Mouse (Mus musculus) kidney, embryonic 14.5 days (tissue): ENCODE data around the gene Ttc16. TPM values are rescaled to one million over a fixed set of nuclear protein-coding genes. Genes with fewer than 3 reads are reported as not detected.

Experiments
- ATAC-seq: fragments of 200-750 bp; cut with Nextera tagmentation; 2 replicates; pipeline ENCODE4 v1.8.0; 2017; ENCODE audit warnings: moderate number of reproducible peaks, mild to moderate bottlenecking, moderate TSS enrichment, moderate library complexity; ENCODE audit not compliant: low FRiP score, low TSS enrichment
- H3K27ac ChIP-seq: fragments of 300-500 bp; sonication (generic); 2 replicates; pipeline ENCODE4 v1.5.1; 2014; ENCODE audit warnings: low read depth, mild to moderate bottlenecking, low read length, moderate library complexity, mixed read lengths
- H3K27me3 ChIP-seq: fragments of 300-500 bp; sonication (generic); 2 replicates; pipeline ENCODE4 v1.6.1; 2014; ENCODE audit warnings: mild to moderate bottlenecking, low read length; ENCODE audit not compliant: control insufficient read depth, insufficient read depth
- H3K36me3 ChIP-seq: fragments of 300-500 bp; sonication (generic); 2 replicates; pipeline ENCODE4 v1.6.1; 2014; ENCODE audit warnings: low read length, mixed read lengths; ENCODE audit not compliant: control insufficient read depth, insufficient read depth
- H3K4me1 ChIP-seq: fragments of 300-500 bp; sonication (generic); 2 replicates; pipeline ENCODE4 v1.6.1; 2014; ENCODE audit warnings: low read length, mixed read lengths; ENCODE audit not compliant: control insufficient read depth, insufficient read depth
- H3K4me2 ChIP-seq: fragments of 300-500 bp; sonication (generic); replicated peaks from 2 replicates; pipeline ENCODE4 v1.6.1; 2014; ENCODE audit warnings: low read depth, mild to moderate bottlenecking, low read length
- H3K4me3 ChIP-seq: fragments of 300-500 bp; sonication (generic); 2 replicates; pipeline ENCODE4 v1.5.1; 2014; ENCODE audit warnings: mild to moderate bottlenecking, low read length
- H3K9ac ChIP-seq: fragments of 300-500 bp; sonication (generic); 2 replicates; pipeline ENCODE4 v1.6.1; 2014; ENCODE audit warnings: low read depth, mild to moderate bottlenecking, low read length, moderate library complexity
- H3K9me3 ChIP-seq: fragments of 300-500 bp; sonication (generic); 2 replicates; pipeline ENCODE4 v1.6.1; 2016; ENCODE audit warnings: low read length; ENCODE audit not compliant: control insufficient read depth
- WGBS: fragments of 180-500 bp; shearing (Covaris S2); extraction: QIAGEN DNeasy Blood & Tissue Kit; methylation state at CpG from one replicate; pipeline ENCODE4 v1.1.7; 2014; 5-methylcytosine and 5-hydroxymethylcytosine counted together
- polyA plus RNA-seq: library from polyadenylated mRNA; unstranded; fragments of >200 nt; fragmentation: Nextera tagmentation; extraction: Ambion mirVana; gene quantifications from 2 replicates; pipeline ENCODE4 v1.2.1, GENCODE M21; 2014

Ttc16 gene
- polyA plus RNA-seq, 1 experiment from 2014 or later: not detected

GRCm38 (mm10) chr2:32817589-32817988, 42.2 kb upstream of the Ttc16 start:
- Histone ChIP-seq H3K36me3 (peaks cover 9% of the 10 kb centered on the region; the same call in 1 of the 2 replicates), H3K4me2 (no peak overlapping the region), H3K27ac (no peak overlapping the region), H3K27me3 (no peaks in the 10 kb centered on the region), H3K4me1 (no peaks in the 10 kb centered on the region), H3K9me3 (no peaks in the 10 kb centered on the region), H3K9ac (no peak overlapping the region), H3K4me3 (no peak overlapping the region)
- 78% methylated on average over 7 of the region's 7 CpGs for WGBS
- ATAC-seq: no peak

GRCm38 (mm10) chr2:32816946-32817581, 41.6 kb upstream of the Ttc16 start:
- WGBS: 64% methylated on average over 17 of the region's 17 CpGs
- Histone ChIP-seq H3K9me3 (no peaks in the 10 kb centered on the region), H3K9ac (no peak overlapping the region), H3K27ac (no peak overlapping the region), H3K4me2 (no peak overlapping the region), H3K36me3 (peaks cover 9% of the 10 kb centered on the region; the same call in 1 of the 2 replicates), H3K4me3 (no peak overlapping the region), H3K4me1 (no peaks in the 10 kb centered on the region), H3K27me3 (no peaks in the 10 kb centered on the region)
- ATAC-seq: no peak

GRCm38 (mm10) chr2:32816497-32816896, 41.1 kb upstream of the Ttc16 start:
- Histone ChIP-seq H3K27me3 (no peaks in the 10 kb centered on the region), H3K9me3 (no peaks in the 10 kb centered on the region), H3K9ac (no peak overlapping the region), H3K4me3 (no peak overlapping the region), H3K4me1 (no peaks in the 10 kb centered on the region), H3K36me3 (peaks cover 9% of the 10 kb centered on the region; the same call in 1 of the 2 replicates), H3K4me2 (no peak overlapping the region), H3K27ac (no peak overlapping the region)
- ATAC-seq: no peak
- WGBS: 95% methylated on average over 2 of the region's 2 CpGs

GRCm38 (mm10) chr2:32811959-32812358, 36.5 kb upstream of the Ttc16 start:
- Histone ChIP-seq H3K27me3 (no peaks in the 10 kb centered on the region), H3K4me1 (no peaks in the 10 kb centered on the region), H3K36me3 (peaks cover 7% of the 10 kb centered on the region; the same call in 1 of the 2 replicates), H3K4me3 (no peak overlapping the region), H3K9me3 (no peaks in the 10 kb centered on the region), H3K27ac (no peak overlapping the region), H3K4me2 (no peak overlapping the region), H3K9ac (no peak overlapping the region)
- no peak for ATAC-seq
- WGBS: 76% methylated on average over 8 of the region's 8 CpGs

GRCm38 (mm10) chr2:32808816-32809566, 33.6 kb upstream of the Ttc16 start:
- Histone ChIP-seq H3K4me3 (no peak overlapping the region), H3K36me3 (peaks cover 14% of the 10 kb centered on the region; the same call in 1 of the 2 replicates), H3K9me3 (no peaks in the 10 kb centered on the region), H3K27me3 (no peaks in the 10 kb centered on the region), H3K4me1 (no peaks in the 10 kb centered on the region), H3K4me2 (no peak overlapping the region), H3K27ac (no peak overlapping the region), H3K9ac (no peak overlapping the region)
- WGBS: 89% methylated on average over 14 of the region's 14 CpGs
- ATAC-seq: 0 out of 2 replicates have a peak, but pooled peaks have one; percentile 12

DNA sequence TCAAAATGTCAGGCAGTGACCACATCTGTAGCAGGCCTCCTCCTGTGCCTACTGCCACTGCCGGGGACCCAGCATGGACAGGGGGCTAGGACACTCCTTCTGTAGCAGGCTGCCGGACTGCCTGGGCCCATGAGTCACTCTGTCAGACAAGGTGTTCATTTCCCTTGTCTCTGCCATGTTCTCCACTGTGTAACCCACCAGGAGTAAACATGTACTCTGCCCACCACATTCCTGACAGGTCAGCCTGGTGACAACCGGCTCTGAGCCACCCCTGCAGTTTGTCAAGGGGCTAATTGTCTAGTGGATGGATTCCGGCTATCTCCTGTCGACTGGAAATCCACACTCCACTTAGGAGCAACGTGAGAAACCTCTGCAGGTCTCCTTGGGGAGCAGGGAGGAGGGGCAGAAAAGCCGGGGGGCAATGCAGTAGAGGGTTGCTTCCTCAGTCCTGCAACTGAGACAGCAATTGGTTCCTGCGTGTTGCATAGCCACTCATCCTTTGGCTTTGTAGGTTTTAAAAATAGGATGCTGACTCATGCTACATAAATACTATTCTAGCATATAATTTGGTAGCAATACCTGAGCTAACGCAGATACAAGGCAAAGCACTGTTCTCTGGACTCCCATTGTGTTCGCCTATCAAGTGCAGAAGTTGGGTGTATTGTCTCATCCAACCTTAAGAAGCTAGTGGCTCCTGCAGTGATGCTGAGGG, 23.0 kb upstream of the Ttc16 start:
- H3K9me3 ChIP-seq: no peaks in the 10 kb centered on the region
- no peak overlapping the region for H3K4me2 ChIP-seq
- no peak overlapping the region for H3K9ac ChIP-seq
- no peak for ATAC-seq
- no peaks in the 10 kb centered on the region for H3K4me1 ChIP-seq
- WGBS: 46% methylated on average over 10 of the region's 10 CpGs
- no peak overlapping the region for H3K4me3 ChIP-seq
- no peak overlapping the region for H3K27ac ChIP-seq
- H3K36me3 ChIP-seq: peaks cover 10% of the 10 kb centered on the region; the same call in 1 of the 2 replicates
- no peaks in the 10 kb centered on the region for H3K27me3 ChIP-seq

GRCm38 (mm10) chr2:32795748-32796418, 20.4 kb upstream of the Ttc16 start:
- H3K4me2 ChIP-seq: no peak overlapping the region
- ATAC-seq: no peak
- H3K9ac ChIP-seq: no peak overlapping the region
- H3K4me1 ChIP-seq: no peaks in the 10 kb centered on the region
- no peak overlapping the region for H3K27ac ChIP-seq
- H3K36me3 ChIP-seq: peaks cover 12% of the 10 kb centered on the region; the same call in 1 of the 2 replicates
- no peak overlapping the region for H3K4me3 ChIP-seq
- H3K27me3 ChIP-seq: no peaks in the 10 kb centered on the region
- WGBS: 91% methylated on average over 13 of the region's 13 CpGs
- no peaks in the 10 kb centered on the region for H3K9me3 ChIP-seq

DNA sequence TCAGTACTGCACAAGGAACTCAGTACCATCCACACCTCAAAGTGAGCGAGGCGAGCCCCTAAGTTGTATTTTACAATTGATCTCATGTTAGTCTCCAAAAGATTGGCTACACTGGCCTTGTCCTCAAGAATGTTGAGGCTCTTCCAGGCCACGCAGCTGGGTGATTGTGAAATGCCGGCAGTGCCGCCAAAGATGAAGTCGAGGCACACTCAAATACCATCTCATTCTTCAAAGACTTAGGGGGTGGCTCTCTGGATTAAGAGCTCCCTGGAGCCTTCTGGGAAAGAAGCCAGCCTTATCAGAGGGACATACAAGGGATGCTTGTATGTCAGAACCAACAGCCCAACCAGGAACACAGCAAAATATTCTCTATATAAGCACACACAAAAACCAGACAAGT, 15.9 kb upstream of the Ttc16 start:
- no peak for ATAC-seq
- H3K9ac ChIP-seq: no peak overlapping the region
- no peaks in the 10 kb centered on the region for H3K9me3 ChIP-seq
- no peak overlapping the region for H3K27ac ChIP-seq
- H3K4me1 ChIP-seq: no peaks in the 10 kb centered on the region
- no peak overlapping the region for H3K4me3 ChIP-seq
- H3K36me3 ChIP-seq: peaks cover 10% of the 10 kb centered on the region; the same call in 1 of the 2 replicates
- H3K4me2 ChIP-seq: no peak overlapping the region
- 86% methylated on average over 6 of the region's 6 CpGs for WGBS
- no peaks in the 10 kb centered on the region for H3K27me3 ChIP-seq
